Mouse (Mus musculus) neural tube, embryonic 12.5 days (tissue): ENCODE results near the gene Fbxo48. TPM values are rescaled to one million over a fixed set of nuclear protein-coding genes. Genes with fewer than 3 reads are reported as not detected.
A peak's percentile ranks its signal among the peaks of the same experiment; 100 is the strongest.

Experiments
- ATAC-seq: fragments of 200-750 bp; cut with Nextera tagmentation; 2 replicates; pipeline ENCODE4 v1.8.0; 2017; ENCODE audit warnings: low read depth, mild to moderate bottlenecking, moderate TSS enrichment, moderate library complexity; ENCODE audit not compliant: low FRiP score
- H3K27ac ChIP-seq: fragments of 300-500 bp; sonication (generic); 2 replicates; pipeline ENCODE4 v1.5.1; 2016
- H3K27me3 ChIP-seq: fragments of 300-500 bp; sonication (generic); replicated peaks from 2 replicates; pipeline ENCODE4 v1.6.1; 2016; ENCODE audit warnings: mild to moderate bottlenecking
- H3K36me3 ChIP-seq: fragments of 300-500 bp; sonication (generic); 2 replicates; pipeline ENCODE4 v1.6.1; 2016; ENCODE audit warnings: mild to moderate bottlenecking
- H3K4me1 ChIP-seq: fragments of 300-500 bp; sonication (generic); 2 replicates; pipeline ENCODE4 v1.6.1; 2016
- H3K4me2 ChIP-seq: fragments of 300-500 bp; sonication (generic); replicated peaks from 2 replicates; pipeline ENCODE4 v1.6.1; 2016; ENCODE audit warnings: mild to moderate bottlenecking
- H3K4me3 ChIP-seq: fragments of 300-500 bp; sonication (generic); 2 replicates; pipeline ENCODE4 v1.5.1; 2016
- H3K9ac ChIP-seq: fragments of 300-500 bp; sonication (generic); 2 replicates; pipeline ENCODE4 v1.6.1; 2016; ENCODE audit warnings: mild to moderate bottlenecking
- H3K9me3 ChIP-seq: fragments of 300-500 bp; sonication (generic); 2 replicates; pipeline ENCODE4 v1.6.1; 2016; ENCODE audit warnings: mild to moderate bottlenecking
- WGBS: fragments of 180-500 bp; shearing (Covaris S2); methylation state at CpG from one replicate; pipeline ENCODE4 v1.1.7; 2016; 5-methylcytosine and 5-hydroxymethylcytosine counted together
- polyA plus RNA-seq: library from polyadenylated mRNA; unstranded; fragments of >200 nt; fragmentation: Nextera tagmentation; extraction: Ambion mirVana; gene quantifications from 2 replicates; pipeline ENCODE4 v1.2.1, GENCODE M21; 2016

The Fbxo48 gene
- 1.0 and 1.6 TPM in 2 replicates for polyA plus RNA-seq

GRCm38 (mm10) chr11:16950976-16951760 is at the start of gene Fbxo48:
Fbxo48 (plus strand) TSS chr11:16951375.
- no peaks in the 10 kb centered on the region for H3K36me3 ChIP-seq
- H3K4me2 ChIP-seq, result peak within 1 kb of the TSS; percentile 89
- H3K9me3 ChIP-seq, result no peaks in the 10 kb centered on the region
- H3K27ac ChIP-seq, result no peak within 1 kb of the TSS
- H3K9ac ChIP-seq, result peak within 1 kb of the TSS; percentile 62
- no peaks in the 10 kb centered on the region for H3K27me3 ChIP-seq
- peak within 1 kb of the TSS; percentile 70 for H3K4me3 ChIP-seq
- ATAC-seq, result peak; percentile 100
- WGBS, result under 1% methylated on average over 38 of the region's 38 CpGs
- peaks cover 7% of the 10 kb centered on the region; the same call in 1 of the 2 replicates for H3K4me1 ChIP-seq

- 84% methylated on average over 8 of the region's 8 CpGs for WGBS
- H3K27ac ChIP-seq, result no peak overlapping the region
- H3K9me3 ChIP-seq, result no peaks in the 10 kb centered on the region
- H3K4me2 ChIP-seq, result no peak overlapping the region
- no peaks in the 10 kb centered on the region for H3K27me3 ChIP-seq
- no peaks in the 10 kb centered on the region for H3K36me3 ChIP-seq
- no peak for ATAC-seq
- H3K4me1 ChIP-seq, result no peaks in the 10 kb centered on the region
- no peak overlapping the region for H3K9ac ChIP-seq
- H3K4me3 ChIP-seq, result no peak overlapping the region
Measured at GRCm38 (mm10) chr11:16904302-16905011, 46.7 kb upstream of the Fbxo48 start.

GRCm38 (mm10) chr11:16905012-16905332 is 46.2 kb upstream of the Fbxo48 start:
- no peak overlapping the region for H3K27ac ChIP-seq
- no peaks in the 10 kb centered on the region for H3K9me3 ChIP-seq
- 72% methylated on average over 3 of the region's 3 CpGs for WGBS
- H3K4me3 ChIP-seq, result no peak overlapping the region
- H3K36me3 ChIP-seq, result no peaks in the 10 kb centered on the region
- H3K4me1 ChIP-seq, result no peaks in the 10 kb centered on the region
- H3K4me2 ChIP-seq, result no peak overlapping the region
- H3K9ac ChIP-seq, result no peak overlapping the region
- ATAC-seq, result no peak
- H3K27me3 ChIP-seq, result no peaks in the 10 kb centered on the region

GRCm38 (mm10) chr11:16906530-16906929 is 44.6 kb upstream of the Fbxo48 start:
- WGBS, result 95% methylated on average over 2 of the region's 2 CpGs
- Histone ChIP-seq H3K27ac (no peak overlapping the region), H3K4me3 (no peak overlapping the region), H3K9ac (no peak overlapping the region), H3K4me1 (no peaks in the 10 kb centered on the region), H3K36me3 (no peaks in the 10 kb centered on the region), H3K27me3 (no peaks in the 10 kb centered on the region), H3K4me2 (no peak overlapping the region), H3K9me3 (no peaks in the 10 kb centered on the region)
- ATAC-seq, result no peak

- Histone ChIP-seq H3K4me3 (no peak overlapping the region), H3K9ac (no peak overlapping the region), H3K27ac (no peak overlapping the region), H3K36me3 (no peaks in the 10 kb centered on the region), H3K4me2 (no peak overlapping the region), H3K4me1 (no peaks in the 10 kb centered on the region), H3K9me3 (no peaks in the 10 kb centered on the region), H3K27me3 (no peaks in the 10 kb centered on the region)
- no peak for ATAC-seq
- WGBS, result 100% methylated on average over 1 of the region's 1 CpGs
Measured at GRCm38 (mm10) chr11:16907517-16908129, 43.6 kb upstream of the Fbxo48 start.

- H3K9ac ChIP-seq, result no peak overlapping the region
- H3K9me3 ChIP-seq, result no peaks in the 10 kb centered on the region
- no peaks in the 10 kb centered on the region for H3K36me3 ChIP-seq
- no peak overlapping the region for H3K4me3 ChIP-seq
- no peak overlapping the region for H3K4me2 ChIP-seq
- H3K27me3 ChIP-seq, result no peaks in the 10 kb centered on the region
- no peak overlapping the region for H3K27ac ChIP-seq
- H3K4me1 ChIP-seq, result no peaks in the 10 kb centered on the region
- ATAC-seq, result no peak
- WGBS, result 69% methylated on average over 3 of the region's 3 CpGs
Measured at GRCm38 (mm10) chr11:16914756-16915155, 36.4 kb upstream of the Fbxo48 start.

GRCm38 (mm10) chr11:16915850-16916249 is 35.3 kb upstream of the Fbxo48 start:
- Histone ChIP-seq H3K4me2 (no peak overlapping the region), H3K9me3 (no peaks in the 10 kb centered on the region), H3K9ac (no peak overlapping the region), H3K36me3 (no peaks in the 10 kb centered on the region), H3K4me3 (no peak overlapping the region), H3K4me1 (no peaks in the 10 kb centered on the region), H3K27me3 (no peaks in the 10 kb centered on the region), H3K27ac (no peak overlapping the region)
- WGBS, result 72% methylated on average over 5 of the region's 5 CpGs
- no peak for ATAC-seq

GRCm38 (mm10) chr11:16917512-16917911 is 33.7 kb upstream of the Fbxo48 start:
- 100% methylated on average over 2 of the region's 2 CpGs for WGBS
- H3K9ac ChIP-seq, result no peak overlapping the region
- H3K36me3 ChIP-seq, result no peaks in the 10 kb centered on the region
- H3K27ac ChIP-seq, result no peak overlapping the region
- H3K9me3 ChIP-seq, result no peaks in the 10 kb centered on the region
- no peak overlapping the region for H3K4me2 ChIP-seq
- H3K4me3 ChIP-seq, result no peak overlapping the region
- no peaks in the 10 kb centered on the region for H3K27me3 ChIP-seq
- no peak for ATAC-seq
- H3K4me1 ChIP-seq, result no peaks in the 10 kb centered on the region

GRCm38 (mm10) chr11:16932159-16932558 is 19.0 kb upstream of the Fbxo48 start:
- H3K9me3 ChIP-seq, result no peaks in the 10 kb centered on the region

GRCm38 (mm10) chr11:16935577-16936236 is 15.5 kb upstream of the Fbxo48 start:
- Histone ChIP-seq H3K4me3 (no peak overlapping the region), H3K27me3 (no peaks in the 10 kb centered on the region), H3K36me3 (no peaks in the 10 kb centered on the region), H3K9ac (no peak overlapping the region), H3K4me2 (no peak overlapping the region), H3K27ac (no peak overlapping the region), H3K4me1 (no peaks in the 10 kb centered on the region), H3K9me3 (no peaks in the 10 kb centered on the region)
- ATAC-seq, result no peak
- 80% methylated on average over 6 of the region's 6 CpGs for WGBS

More at GRCm38 (mm10) chr11:16932159-16932558, 19.0 kb upstream of the Fbxo48 start:
- no peak overlapping the region for H3K4me3 ChIP-seq
- ATAC-seq, result no peak
- 88% methylated on average over 3 of the region's 3 CpGs for WGBS
- H3K27ac ChIP-seq, result no peak overlapping the region
- H3K36me3 ChIP-seq, result no peaks in the 10 kb centered on the region
- no peaks in the 10 kb centered on the region for H3K4me1 ChIP-seq
- H3K4me2 ChIP-seq, result no peak overlapping the region
- no peak overlapping the region for H3K9ac ChIP-seq
- H3K27me3 ChIP-seq, result no peaks in the 10 kb centered on the region

- ATAC-seq, result peak; percentile 88
- no peaks in the 10 kb centered on the region for H3K27me3 ChIP-seq
- no peaks in the 10 kb centered on the region for H3K4me1 ChIP-seq
- no peak overlapping the region for H3K9ac ChIP-seq
- H3K27ac ChIP-seq, result no peak overlapping the region
- no peaks in the 10 kb centered on the region for H3K36me3 ChIP-seq
- H3K4me3 ChIP-seq, result no peak overlapping the region
- H3K9me3 ChIP-seq, result no peaks in the 10 kb centered on the region
- 28% methylated on average over 4 of the region's 4 CpGs for WGBS
- H3K4me2 ChIP-seq, result no peak overlapping the region
Measured at GRCm38 (mm10) chr11:16941103-16941793, 9.9 kb upstream of the Fbxo48 start.
